Mouse (Mus musculus) G1E (cell line): ENCODE measurements around the gene Fdx1. TPM values are rescaled to one million over a fixed set of nuclear protein-coding genes. Genes with fewer than 3 reads are reported as not detected.

Experiments used
- ATAC-seq: 2 replicates; pipeline ENCODE4 v1.8.0; 2016; ENCODE audit warnings: mild to moderate bottlenecking; ENCODE audit not compliant: insufficient number of reproducible peaks, poor library complexity, low FRiP score, severe bottlenecking; ENCODE audit errors: extremely low read depth
- DNase-seq: peaks from one replicate; pipeline ENCODE4 v3.0.0; 2012; ENCODE audit warnings: low spot score
- H3K27me3 ChIP-seq: 2 replicates; pipeline ENCODE4 v1.6.1; 2012; ENCODE audit warnings: mild to moderate bottlenecking, low read length, inconsistent platforms; ENCODE audit not compliant: insufficient read depth
- H3K36me3 ChIP-seq: replicated peaks from 2 replicates; pipeline ENCODE3; 2012; ENCODE audit warnings: mild to moderate bottlenecking, inconsistent platforms
- H3K4me1 ChIP-seq: 2 replicates; pipeline ENCODE4 v1.6.1; 2012; ENCODE audit warnings: low read depth, low read length, inconsistent platforms, mixed read lengths; ENCODE audit not compliant: insufficient read depth
- H3K4me3 ChIP-seq: 2 replicates; pipeline ENCODE4 v1.5.1; 2012; ENCODE audit warnings: low read depth, mild to moderate bottlenecking, inconsistent platforms, low read length, moderate library complexity, mixed read lengths
- H3K9me3 ChIP-seq: replicated peaks from 2 replicates; pipeline ENCODE4 v1.6.1; 2012; ENCODE audit warnings: inconsistent platforms
- CTCF ChIP-seq: IDR thresholded peaks from 2 replicates; pipeline ENCODE4 v1.5.1; 2012; ENCODE audit warnings: low read depth, low read length, inconsistent platforms, mixed read lengths
- GATA1 ChIP-seq: IDR thresholded peaks from 2 replicates; pipeline ENCODE4 v1.6.1; 2012; ENCODE audit warnings: borderline replicate concordance, low read length, inconsistent platforms, mixed read lengths
- GATA2 ChIP-seq: IDR thresholded peaks from 2 replicates; pipeline ENCODE4 v1.6.1; 2012; ENCODE audit warnings: low read depth, low read length, inconsistent platforms, borderline replicate concordance
- POLR2AphosphoS5 ChIP-seq: IDR thresholded peaks from 2 replicates; pipeline ENCODE4 v1.6.1; 2012; ENCODE audit warnings: low read depth, low read length, inconsistent platforms; ENCODE audit not compliant: insufficient replicate concordance
- TAL1 ChIP-seq: conservative IDR thresholded peaks from 2 replicates; pipeline ENCODE4 v1.6.1; 2012; ENCODE audit warnings: low read depth, low read length, inconsistent platforms, mixed read lengths
- polyA plus RNA-seq: library from polyadenylated mRNA; stranded (reverse); fragments of >175 nt; gene quantifications from 2 replicates; pipeline ENCODE4 v1.2.3, GENCODE M21; 2012
- total RNA-seq, 2 experiments: library from RNA; stranded (forward) in 1 of 2; stranded (reverse) in 1 of 2; fragments of 200-1000 nt in 1 of 2; fragments of >200 nt in 1 of 2; fragmentation: Nextera tagmentation in 1 of 2; gene quantifications; 2 replicates each; pipeline ENCODE4 v1.2.3; 2014 to 2017

Fdx1 gene
- total and polyA plus RNA-seq, 3 experiments: 12.0 to 43.9 (median 21.4) TPM

- ATAC-seq (no peak), DNase-seq (no peak)
- peaks cover 10% of the 10 kb centered on the region for H3K27me3 ChIP-seq
Measured at GRCm38 (mm10) chr9:51981131-51981530, 17.8 kb upstream of the Fdx1 start.

GRCm38 (mm10) chr9:51979301-51979700 is 15.9 kb upstream of the Fdx1 start:
- no peaks in the 10 kb centered on the region for H3K36me3 ChIP-seq
- ATAC-seq: no peak
- TF ChIP-seq GATA2 (no peak), GATA1 (no peak)
- DNase-seq: no peak
- no peaks in the 10 kb centered on the region for H3K9me3 ChIP-seq
- H3K4me3 ChIP-seq: no peak overlapping the region
- H3K27me3 ChIP-seq: peaks cover 5% of the 10 kb centered on the region; the same call in 1 of the 2 replicates
- H3K4me1 ChIP-seq: peaks cover 10% of the 10 kb centered on the region; the same call in 1 of the 2 replicates

More at GRCm38 (mm10) chr9:51981131-51981530, 17.8 kb upstream of the Fdx1 start:
- TF ChIP-seq POLR2AphosphoS5: no peak
- TF ChIP-seq GATA2: no peak
- TF ChIP-seq GATA1: no peak
- no peak for TF ChIP-seq TAL1
- TF ChIP-seq CTCF: no peak
- H3K4me1 ChIP-seq: peaks cover 10% of the 10 kb centered on the region; the same call in 1 of the 2 replicates
- no peak overlapping the region for H3K4me3 ChIP-seq
- H3K9me3 ChIP-seq: no peaks in the 10 kb centered on the region
- no peaks in the 10 kb centered on the region for H3K36me3 ChIP-seq

- Histone ChIP-seq H3K9me3 (no peaks in the 10 kb centered on the region), H3K27me3 (peaks cover 9% of the 10 kb centered on the region; the same call in 1 of the 2 replicates), H3K4me3 (no peak overlapping the region), H3K36me3 (no peaks in the 10 kb centered on the region), H3K4me1 (peaks cover 10% of the 10 kb centered on the region; the same call in 1 of the 2 replicates)
- TF ChIP-seq GATA1 (no peak), POLR2AphosphoS5 (no peak), GATA2 (no peak), TAL1 (no peak), CTCF (no peak)
- DNase-seq: no peak
- no peak for ATAC-seq
Measured at GRCm38 (mm10) chr9:51978545-51979259, 15.3 kb upstream of the Fdx1 start.

- Histone ChIP-seq H3K36me3 (no peaks in the 10 kb centered on the region), H3K4me3 (no peak overlapping the region), H3K9me3 (no peaks in the 10 kb centered on the region), H3K4me1 (peaks cover 10% of the 10 kb centered on the region; the same call in 1 of the 2 replicates), H3K27me3 (peaks cover 19% of the 10 kb centered on the region)
- TF ChIP-seq GATA2 (no peak), CTCF (peak; percentile 67)
- ATAC-seq: peak; percentile 49
- DNase-seq: peak; percentile 20
Measured at GRCm38 (mm10) chr9:51977439-51978000, 14.2 kb upstream of the Fdx1 start.

- no peaks in the 10 kb centered on the region for H3K9me3 ChIP-seq
- peaks cover 17% of the 10 kb centered on the region for H3K27me3 ChIP-seq
- no peak for DNase-seq
- ATAC-seq: no peak
- peaks cover 10% of the 10 kb centered on the region; the same call in 1 of the 2 replicates for H3K4me1 ChIP-seq
- H3K36me3 ChIP-seq: no peaks in the 10 kb centered on the region
- H3K4me3 ChIP-seq: no peak overlapping the region
- TF ChIP-seq GATA1 (no peak), TAL1 (no peak), POLR2AphosphoS5 (no peak), GATA2 (no peak), CTCF (no peak)
Measured at GRCm38 (mm10) chr9:51974871-51975270, 11.5 kb upstream of the Fdx1 start.

GRCm38 (mm10) chr9:51973846-51974245 is 10.5 kb upstream of the Fdx1 start:
- Histone ChIP-seq H3K4me1 (peaks cover 4% of the 10 kb centered on the region; the same call in 1 of the 2 replicates), H3K4me3 (no peak overlapping the region), H3K9me3 (no peaks in the 10 kb centered on the region), H3K27me3 (peaks cover 17% of the 10 kb centered on the region), H3K36me3 (no peaks in the 10 kb centered on the region)
- TF ChIP-seq CTCF (no peak), GATA1 (no peak), GATA2 (no peak), TAL1 (no peak), POLR2AphosphoS5 (no peak)
- ATAC-seq (no peak), DNase-seq (no peak)
